In genomic region chr3:89430171-89431159, GRCm38 (mm10) we compare ENCODE assay signal across 8 mouse cellular contexts. TPM values are rescaled to one million over a fixed set of nuclear protein-coding genes. Genes with fewer than 3 reads are reported as not detected.
DNase-seq lines count a peak whose midpoint lies in the region; ATAC-seq and TF ChIP-seq lines count a peak whose summit lies in the region.

Gene Pygo2, plus strand, starts transcription at chr3:89430214.

- peak within 1 kb of the TSS; percentile 85 for H3K4me2 ChIP-seq in heart, embryonic 11.5 days
- H3K4me2 ChIP-seq in kidney, postnatal 0 days (ENCODE audit: low read length), result peak within 1 kb of the TSS; percentile 77
- peak within 1 kb of the TSS; percentile 78 for H3K4me2 ChIP-seq in liver, embryonic 11.5 days
- peak within 1 kb of the TSS; percentile 83 for H3K4me2 ChIP-seq in stomach, embryonic 14.5 days (replicated peaks; ENCODE audit: low read depth, low read length)

- TF ChIP-seq CTCF in kidney, postnatal 0 days (IDR thresholded peaks at IDR 0.05; ENCODE audit: low read depth), result no peak; the same call in 1 of the 2 replicates

- peak; percentile 95 for ATAC-seq in erythroblast, adult 5-6 weeks (replicated peaks; ENCODE audit: low FRiP score, poor library complexity, severe bottlenecking)
- ATAC-seq in heart, embryonic 11.5 days (replicated peaks; ENCODE audit: insufficient number of reproducible peaks, low FRiP score, low TSS enrichment), result peak; percentile 93
- peak; percentile 97 for ATAC-seq in kidney, postnatal 0 days (replicated peaks; ENCODE audit: low FRiP score, low read depth)
- ATAC-seq in liver, embryonic 11.5 days (replicated peaks; ENCODE audit: low FRiP score), result peak; percentile 97
- ATAC-seq in stomach, embryonic 14.5 days (ENCODE audit: insufficient number of reproducible peaks, insufficient read depth, low FRiP score, low read depth), result peak; percentile 99

- WGBS in heart, embryonic 11.5 days (ENCODE audit: insufficient replicate concordance), result 2% methylated on average over 65 of the region's 68 CpGs
- WGBS in kidney, postnatal 0 days, result 1% methylated on average over 61 of the region's 68 CpGs
- 1% methylated on average over 64 of the region's 68 CpGs for WGBS in liver, embryonic 11.5 days
- WGBS in stomach, embryonic 14.5 days, result 3% methylated on average over 68 of the region's 68 CpGs

- peak within 1 kb of the TSS; percentile 98 for H3K4me3 ChIP-seq in heart, embryonic 11.5 days (ENCODE audit: low read depth, low read length)
- H3K4me3 ChIP-seq in kidney, postnatal 0 days (replicated peaks; ENCODE audit: low read depth, low read length), result peak within 1 kb of the TSS; percentile 81
- peak within 1 kb of the TSS; percentile 100 for H3K4me3 ChIP-seq in liver, embryonic 11.5 days (ENCODE audit: low read depth, low read length)
- peak within 1 kb of the TSS; percentile 98 for H3K4me3 ChIP-seq in stomach, embryonic 14.5 days (ENCODE audit: low read depth, low read length)

- peaks cover 19% of the 10 kb centered on the region for H3K36me3 ChIP-seq in heart, embryonic 11.5 days (ENCODE audit: control insufficient read depth, insufficient read depth, low read length)
- peaks cover 30% of the 10 kb centered on the region for H3K36me3 ChIP-seq in kidney, postnatal 0 days (ENCODE audit: insufficient read depth, low read length)
- peaks cover 31% of the 10 kb centered on the region for H3K36me3 ChIP-seq in liver, embryonic 11.5 days (ENCODE audit: control insufficient read depth, insufficient read depth, low read length)
- peaks cover 43% of the 10 kb centered on the region for H3K36me3 ChIP-seq in stomach, embryonic 14.5 days (ENCODE audit: control insufficient read depth, insufficient read depth, low read length)

- H3K9ac ChIP-seq in heart, embryonic 11.5 days (ENCODE audit: low read depth, low read length), result peak within 1 kb of the TSS; percentile 94
- H3K9ac ChIP-seq in kidney, postnatal 0 days (ENCODE audit: low read depth, low read length), result peak within 1 kb of the TSS; percentile 79
- peak within 1 kb of the TSS; percentile 92 for H3K9ac ChIP-seq in liver, embryonic 11.5 days (ENCODE audit: low read depth, low read length)
- peak within 1 kb of the TSS; percentile 90 for H3K9ac ChIP-seq in stomach, embryonic 14.5 days (replicated peaks; ENCODE audit: low read depth, low read length)

- H3K27ac ChIP-seq in heart, embryonic 11.5 days (ENCODE audit: low read depth, low read length), result peak within 1 kb of the TSS; percentile 87
- peak within 1 kb of the TSS; percentile 85 for H3K27ac ChIP-seq in kidney, postnatal 0 days
- H3K27ac ChIP-seq in liver, embryonic 11.5 days (ENCODE audit: low read depth, low read length), result peak within 1 kb of the TSS; percentile 90
- H3K27ac ChIP-seq in stomach, embryonic 14.5 days (ENCODE audit: low read length), result peak within 1 kb of the TSS; percentile 91

- H3K27me3 ChIP-seq in heart, embryonic 11.5 days (ENCODE audit: control insufficient read depth, insufficient read depth, low read length), result no peaks in the 10 kb centered on the region
- no peaks in the 10 kb centered on the region for H3K27me3 ChIP-seq in kidney, postnatal 0 days (ENCODE audit: insufficient read depth, low read length)
- no peaks in the 10 kb centered on the region for H3K27me3 ChIP-seq in liver, embryonic 11.5 days (replicated peaks; ENCODE audit: control insufficient read depth, insufficient read depth, low read length)
- no peaks in the 10 kb centered on the region for H3K27me3 ChIP-seq in stomach, embryonic 14.5 days (ENCODE audit: control insufficient read depth, insufficient read depth, low read length)

- peaks cover 9% of the 10 kb centered on the region for H3K4me1 ChIP-seq in heart, embryonic 11.5 days (ENCODE audit: control insufficient read depth, insufficient read depth, low read length)
- peaks cover 7% of the 10 kb centered on the region for H3K4me1 ChIP-seq in kidney, postnatal 0 days (replicated peaks; ENCODE audit: insufficient read depth, low read length)
- H3K4me1 ChIP-seq in liver, embryonic 11.5 days (replicated peaks; ENCODE audit: control insufficient read depth, insufficient read depth, low read length), result peaks cover 22% of the 10 kb centered on the region
- peaks cover 6% of the 10 kb centered on the region for H3K4me1 ChIP-seq in stomach, embryonic 14.5 days (ENCODE audit: control insufficient read depth, insufficient read depth, low read length)

- H3K9me3 ChIP-seq in heart, embryonic 11.5 days (replicated peaks; ENCODE audit: control insufficient read depth, low read length), result no peaks in the 10 kb centered on the region
- H3K9me3 ChIP-seq in kidney, postnatal 0 days (replicated peaks; ENCODE audit: low read length), result no peaks in the 10 kb centered on the region
- no peaks in the 10 kb centered on the region for H3K9me3 ChIP-seq in liver, embryonic 11.5 days (ENCODE audit: control insufficient read depth, low read length)
- no peaks in the 10 kb centered on the region for H3K9me3 ChIP-seq in stomach, embryonic 14.5 days (ENCODE audit: control insufficient read depth, low read depth, low read length)

- DNase-seq in B cell, adult 2 months, result peak; percentile 86
- peak; percentile 99 for DNase-seq in brain, adult 2 months (ENCODE audit: low read depth, low spot score)
- DNase-seq in kidney, postnatal 0 days (ENCODE audit: low spot score), result peak; percentile 98
- peak; percentile 93 for DNase-seq in liver, embryonic 11.5 days (ENCODE audit: low spot score)
- peak; percentile 94 for DNase-seq in naive thymus-derived CD4-positive, alpha-beta T cell, adult 2 months (ENCODE audit: low read depth)

RNA-seq across cellular contexts. Expression of gene Pygo2, which starts in this region (rescaled TPM):
- 9.8 and 11.5 TPM in 2 replicates for total RNA-seq in erythroblast, adult 5-6 weeks (2015; ENCODE audit: low replicate concordance)
- total RNA-seq in erythroblast, adult 5-6 weeks (2017; ENCODE audit: low replicate concordance), result 5.6 and 12.4 TPM in 2 replicates
- polyA plus RNA-seq in heart, embryonic 11.5 days (2014; fragmentation: Nextera tagmentation; extraction: Ambion mirVana), result 31.1 and 33.7 TPM in 2 replicates
- 29.2 and 30.3 TPM in 2 replicates for polyA plus RNA-seq in kidney, postnatal 0 days (2015; fragmentation: Nextera tagmentation; extraction: Ambion mirVana)
- 35.5 and 37.7 TPM in 2 replicates for polyA plus RNA-seq in liver, embryonic 11.5 days (2014; fragmentation: Nextera tagmentation; extraction: Ambion mirVana)
- 39.7 and 49.2 TPM in 2 replicates for polyA plus RNA-seq in stomach, embryonic 14.5 days (2014; fragmentation: Nextera tagmentation; extraction: Ambion mirVana)

Comparison
In these comparisons a context has a peak if more than half of its experiments do, and no peak if none do; other contexts are left out.
1. Peak in every context shown above with its lines: DNase-seq, ATAC-seq, H3K4me3 ChIP-seq and H3K27ac ChIP-seq.